8 mouse cellular contexts compared by ENCODE assay signal in the genomic region with DNA sequence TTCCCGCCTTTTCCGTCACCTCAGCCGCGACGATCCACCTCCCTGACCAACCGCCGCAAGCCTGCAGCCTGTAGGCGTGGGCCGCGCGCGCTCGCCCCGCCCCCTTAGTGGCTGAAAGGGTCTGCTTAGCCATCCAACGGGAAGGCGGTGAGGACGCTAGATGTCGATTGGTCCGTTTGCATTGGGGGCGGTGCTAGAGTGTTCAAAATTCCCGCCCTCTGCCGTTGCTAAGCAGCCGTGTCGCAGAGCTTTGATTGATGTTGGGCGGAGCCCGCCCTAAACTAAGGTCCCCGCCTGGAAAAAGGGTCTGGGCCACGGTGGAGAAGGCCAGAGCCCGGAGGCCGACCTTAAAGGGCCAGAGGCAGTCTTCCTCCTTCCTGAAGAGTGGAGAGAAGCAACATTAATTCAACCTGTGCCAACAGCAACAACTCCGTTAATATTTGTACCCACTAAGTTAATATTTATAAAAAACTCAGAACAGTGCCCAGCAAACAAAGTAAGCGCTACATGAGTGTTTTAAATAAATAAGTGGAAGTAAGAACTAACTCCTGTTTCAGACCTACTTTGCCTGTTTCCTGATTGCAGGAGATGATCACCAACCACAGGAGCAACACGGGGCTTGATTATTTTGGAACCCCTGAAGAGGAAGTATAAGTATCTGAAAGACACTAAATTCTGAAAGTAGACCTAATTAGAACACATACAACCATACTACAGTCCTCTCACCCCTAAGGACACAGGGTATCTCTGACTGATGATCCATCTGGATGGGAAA. TPM values are rescaled to one million over a fixed set of nuclear protein-coding genes. Genes with fewer than 3 reads are reported as not detected.
DNase-seq lines count a peak whose midpoint lies in the region; ATAC-seq and TF ChIP-seq lines count a peak whose summit lies in the region.

TSS of gene Msh5 (minus strand) at position 65 of the 775 bp plus-strand sequence.

- peak within 1 kb of the TSS; percentile 94 for H3K9ac ChIP-seq in heart, embryonic 12.5 days
- peak within 1 kb of the TSS; percentile 78 for H3K9ac ChIP-seq in kidney, postnatal 0 days (ENCODE audit: low read depth, low read length)
- peak within 1 kb of the TSS; percentile 92 for H3K9ac ChIP-seq in liver, embryonic 12.5 days
- peak within 1 kb of the TSS; percentile 92 for H3K9ac ChIP-seq in stomach, embryonic 15.5 days

- H3K36me3 ChIP-seq in C2C12 (ENCODE audit: control insufficient read depth, insufficient read depth): no peaks in the 10 kb centered on the region
- no peaks in the 10 kb centered on the region; the same call in 1 of the 2 replicates for H3K36me3 ChIP-seq in erythroblast, embryonic 14.5 days (ENCODE audit: control insufficient read depth)
- no peaks in the 10 kb centered on the region for H3K36me3 ChIP-seq in heart, embryonic 12.5 days
- no peaks in the 10 kb centered on the region for H3K36me3 ChIP-seq in kidney, postnatal 0 days (ENCODE audit: insufficient read depth, low read length)
- no peaks in the 10 kb centered on the region for H3K36me3 ChIP-seq in liver, embryonic 12.5 days
- H3K36me3 ChIP-seq in stomach, embryonic 15.5 days: no peaks in the 10 kb centered on the region

- peak; percentile 91 for ATAC-seq in heart, embryonic 12.5 days (ENCODE audit: insufficient number of reproducible peaks, low FRiP score)
- peak; percentile 96 for ATAC-seq in kidney, postnatal 0 days (replicated peaks; ENCODE audit: low FRiP score, low read depth)
- ATAC-seq in liver, embryonic 12.5 days: peak; percentile 88
- peak; percentile 96 for ATAC-seq in stomach, embryonic 15.5 days (ENCODE audit: insufficient read depth, low FRiP score, low read depth)

- peak within 1 kb of the TSS; percentile 34 for H3K4me3 ChIP-seq in C2C12 (ENCODE audit: insufficient read depth, poor library complexity, severe bottlenecking)
- H3K4me3 ChIP-seq in erythroblast, embryonic 14.5 days (replicated peaks): peak within 1 kb of the TSS; percentile 81
- H3K4me3 ChIP-seq in heart, embryonic 12.5 days: peak within 1 kb of the TSS; percentile 64
- H3K4me3 ChIP-seq in kidney, postnatal 0 days (replicated peaks; ENCODE audit: low read depth, low read length): peak within 1 kb of the TSS; percentile 50
- H3K4me3 ChIP-seq in liver, embryonic 12.5 days: peak within 1 kb of the TSS; percentile 70
- peak within 1 kb of the TSS; percentile 62 for H3K4me3 ChIP-seq in stomach, embryonic 15.5 days (replicated peaks)

- H3K9me3 ChIP-seq in erythroblast, embryonic 14.5 days (ENCODE audit: control insufficient read depth, low read length): no peaks in the 10 kb centered on the region
- H3K9me3 ChIP-seq in heart, embryonic 12.5 days (replicated peaks): no peaks in the 10 kb centered on the region
- H3K9me3 ChIP-seq in kidney, postnatal 0 days (replicated peaks; ENCODE audit: low read length): no peaks in the 10 kb centered on the region
- H3K9me3 ChIP-seq in liver, embryonic 12.5 days (replicated peaks): no peaks in the 10 kb centered on the region
- no peaks in the 10 kb centered on the region for H3K9me3 ChIP-seq in stomach, embryonic 15.5 days

- H3K27ac ChIP-seq in heart, embryonic 12.5 days (ENCODE audit: poor library complexity, severe bottlenecking): peak within 1 kb of the TSS; percentile 99
- peak within 1 kb of the TSS; percentile 98 for H3K27ac ChIP-seq in kidney, postnatal 0 days
- H3K27ac ChIP-seq in liver, embryonic 12.5 days: peak within 1 kb of the TSS; percentile 94
- H3K27ac ChIP-seq in stomach, embryonic 15.5 days: peak within 1 kb of the TSS; percentile 98

- peaks cover 11% of the 10 kb centered on the region for H3K79me3 ChIP-seq in C2C12 (ENCODE audit: low read depth)

- WGBS in heart, embryonic 12.5 days: 2% methylated on average over 33 of the region's 33 CpGs
- WGBS in kidney, postnatal 0 days: 2% methylated on average over 33 of the region's 33 CpGs
- 2% methylated on average over 33 of the region's 33 CpGs for WGBS in liver, embryonic 12.5 days (ENCODE audit: insufficient replicate concordance)
- WGBS in stomach, embryonic 15.5 days: 1% methylated on average over 33 of the region's 33 CpGs

- peaks cover 92% of the 10 kb centered on the region for H3K4me1 ChIP-seq in erythroblast, embryonic 14.5 days (ENCODE audit: control insufficient read depth)
- peaks cover 50% of the 10 kb centered on the region for H3K4me1 ChIP-seq in heart, embryonic 12.5 days (replicated peaks)
- H3K4me1 ChIP-seq in kidney, postnatal 0 days (replicated peaks; ENCODE audit: insufficient read depth, low read length): peaks cover 32% of the 10 kb centered on the region
- peaks cover 86% of the 10 kb centered on the region for H3K4me1 ChIP-seq in liver, embryonic 12.5 days
- H3K4me1 ChIP-seq in stomach, embryonic 15.5 days: peaks cover 37% of the 10 kb centered on the region

- peak; percentile 99 for DNase-seq in brain, embryonic 14.5 days (ENCODE audit: low read depth)
- DNase-seq in kidney, postnatal 0 days (ENCODE audit: low spot score): peak; percentile 99
- DNase-seq in natural killer cell, adult 2 months (ENCODE audit: low spot score in 2 of 2): peak; percentile 95 to 96

- H3ac ChIP-seq in C2C12 (ENCODE audit: control insufficient read depth, insufficient read length, low read depth): peak within 1 kb of the TSS; percentile 75

- no peaks in the 10 kb centered on the region for H3K27me3 ChIP-seq in C2C12 (ENCODE audit: control insufficient read depth, insufficient read depth, insufficient read length)
- no peaks in the 10 kb centered on the region for H3K27me3 ChIP-seq in erythroblast, embryonic 14.5 days (ENCODE audit: control insufficient read depth)
- H3K27me3 ChIP-seq in heart, embryonic 12.5 days (replicated peaks): no peaks in the 10 kb centered on the region
- no peaks in the 10 kb centered on the region for H3K27me3 ChIP-seq in kidney, postnatal 0 days (ENCODE audit: insufficient read depth, low read length)
- H3K27me3 ChIP-seq in liver, embryonic 12.5 days (replicated peaks): no peaks in the 10 kb centered on the region
- H3K27me3 ChIP-seq in stomach, embryonic 15.5 days (replicated peaks): no peaks in the 10 kb centered on the region

- peaks cover 31% of the 10 kb centered on the region for H3K79me2 ChIP-seq in C2C12 (ENCODE audit: control insufficient read depth, insufficient read depth)

- H3K4me2 ChIP-seq in heart, embryonic 12.5 days: peak within 1 kb of the TSS; percentile 99
- H3K4me2 ChIP-seq in kidney, postnatal 0 days (ENCODE audit: low read length): peak within 1 kb of the TSS; percentile 96
- peak within 1 kb of the TSS; percentile 98 for H3K4me2 ChIP-seq in liver, embryonic 12.5 days
- peak within 1 kb of the TSS; percentile 98 for H3K4me2 ChIP-seq in stomach, embryonic 15.5 days

- no peak for TF ChIP-seq CTCF in C2C12 (IDR thresholded peaks at IDR 0.05; ENCODE audit: control insufficient read depth, insufficient read depth, insufficient read length)
- no peak for TF ChIP-seq CTCF in brain, embryonic 14.5 days (IDR thresholded peaks at IDR 0.05; ENCODE audit: borderline replicate concordance, extremely low read depth, insufficient read depth, insufficient read length)
- TF ChIP-seq CTCF in kidney, postnatal 0 days (IDR thresholded peaks at IDR 0.05; ENCODE audit: low read depth): no peak

- TF ChIP-seq POLR2A in brain, embryonic 14.5 days (IDR thresholded peaks at IDR 0.05; ENCODE audit: borderline replicate concordance, extremely low read depth, insufficient read depth, insufficient read length, poor library complexity, severe bottlenecking): no peak

TF ChIP-seq in C2C12, 6 proteins besides CTCF, POLR2A, EP300 and RAD21:
- TF ChIP-seq MAX (IDR thresholded peaks at IDR 0.05) (no peak), CEBPB (IDR thresholded peaks at IDR 0.05; ENCODE audit: low read depth) (no peak), FOSL1 (IDR thresholded peaks at IDR 0.05; ENCODE audit: insufficient read depth, low read length, poor library complexity, severe bottlenecking) (no peak), USF1 (IDR thresholded peaks at IDR 0.05; ENCODE audit: low read depth) (no peak), MYOG (IDR thresholded peaks at IDR 0.05; ENCODE audit: control insufficient read depth, extremely low read depth, insufficient read length) (no peak)
TF ChIP-seq in C2C12: peak in this region for 0.

RNA-seq across cellular contexts. Expression of gene Msh5, which starts in this region (rescaled TPM):
- 0.76 TPM for polyA plus RNA-seq in C2C12 (2012; fragmentation: generic; extraction: Trizol)
- polyA plus RNA-seq in brain, embryonic 14.5 days (2012; rRNA removed): 4.2 and 6.4 TPM in 2 replicates
- polyA plus RNA-seq in erythroblast, embryonic 14.5 days (2012): 0.90 and 1.3 TPM in 2 replicates
- polyA plus RNA-seq in heart, embryonic 12.5 days (2016; fragmentation: Nextera tagmentation; extraction: Ambion mirVana): 3.5 and 4.9 TPM in 2 replicates
- polyA plus RNA-seq in kidney, postnatal 0 days (2015; fragmentation: Nextera tagmentation; extraction: Ambion mirVana): 2.7 and 3.0 TPM in 2 replicates
- polyA plus RNA-seq in liver, embryonic 12.5 days (2016; fragmentation: Nextera tagmentation; extraction: Ambion mirVana): 4.0 and 4.8 TPM in 2 replicates
- polyA plus RNA-seq in stomach, embryonic 15.5 days (2015; fragmentation: Nextera tagmentation; extraction: Ambion mirVana): 3.8 and 4.8 TPM in 2 replicates

Comparison
In these comparisons a context has a peak if more than half of its experiments do, and no peak if none do; other contexts are left out.
1. Peak in every context shown above with its lines: DNase-seq, ATAC-seq, H3K4me3 ChIP-seq and H3K27ac ChIP-seq.